Mouse (Mus musculus): ENCODE measurements around the gene Dnajc30.
"Not testable (repeated sequence)": the region's sequence is repeated elsewhere in the genome, so short reads cannot be mapped to it uniquely, and the experiment has no call there.

Dnajc30 gene

DNA sequence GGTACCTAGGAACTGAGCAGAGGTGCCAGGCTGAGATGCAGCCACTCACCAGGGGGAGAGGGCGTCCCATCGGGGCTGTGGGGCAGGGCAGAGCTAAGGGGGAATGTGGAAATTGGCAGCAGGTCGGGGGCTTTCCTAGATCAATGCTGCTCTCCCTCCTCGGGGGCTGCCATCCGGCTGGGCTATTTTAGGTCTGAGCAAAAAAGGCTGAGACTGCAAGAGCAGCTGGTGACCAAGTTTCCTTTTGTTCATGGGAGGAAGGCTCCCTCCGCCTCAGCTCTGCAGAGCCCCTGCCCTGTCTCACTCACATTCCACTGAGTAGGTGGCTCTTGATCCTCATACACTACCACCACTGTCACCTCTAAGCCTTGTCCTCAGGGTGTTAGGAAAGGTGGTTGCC, 23.9 kb upstream of the Dnajc30 start:
- no peak for DNase-seq (ENCODE audit: low read depth, low spot score)
- no peaks in the 10 kb centered on the region for H3K27me3 ChIP-seq (ENCODE audit: control insufficient read depth, insufficient read depth, low read length, poor library complexity, severe bottlenecking)
- no peaks in the 10 kb centered on the region for H3K36me3 ChIP-seq (ENCODE audit: control insufficient read depth, insufficient read depth, low read length, poor library complexity, severe bottlenecking)

DNA sequence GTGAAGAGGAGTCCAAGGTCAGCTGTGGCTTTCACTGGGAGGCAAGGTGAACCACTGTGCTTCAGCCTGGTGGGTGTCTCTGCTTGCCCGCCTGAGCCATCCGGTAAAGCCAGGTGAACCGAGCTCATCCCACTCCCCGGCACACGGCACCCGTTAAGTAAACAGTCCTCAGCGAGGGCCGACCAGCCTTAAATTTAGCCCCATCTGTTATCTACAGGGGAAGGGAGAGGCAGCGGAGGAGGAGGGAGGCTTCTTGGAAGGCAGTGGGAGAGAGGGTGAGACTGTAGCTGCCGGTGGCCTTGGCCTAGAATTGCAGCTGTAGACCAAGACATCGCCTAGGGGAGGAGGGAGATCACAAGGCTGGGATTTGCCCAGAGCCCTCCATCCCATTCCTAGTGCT, 23.2 kb upstream of the Dnajc30 start:
- no peak for DNase-seq (ENCODE audit: low read depth, low spot score)
- Histone ChIP-seq H3K27me3 (ENCODE audit: control insufficient read depth, insufficient read depth, low read length, poor library complexity, severe bottlenecking) (no peaks in the 10 kb centered on the region), H3K36me3 (ENCODE audit: control insufficient read depth, insufficient read depth, low read length, poor library complexity, severe bottlenecking) (no peaks in the 10 kb centered on the region)

DNA sequence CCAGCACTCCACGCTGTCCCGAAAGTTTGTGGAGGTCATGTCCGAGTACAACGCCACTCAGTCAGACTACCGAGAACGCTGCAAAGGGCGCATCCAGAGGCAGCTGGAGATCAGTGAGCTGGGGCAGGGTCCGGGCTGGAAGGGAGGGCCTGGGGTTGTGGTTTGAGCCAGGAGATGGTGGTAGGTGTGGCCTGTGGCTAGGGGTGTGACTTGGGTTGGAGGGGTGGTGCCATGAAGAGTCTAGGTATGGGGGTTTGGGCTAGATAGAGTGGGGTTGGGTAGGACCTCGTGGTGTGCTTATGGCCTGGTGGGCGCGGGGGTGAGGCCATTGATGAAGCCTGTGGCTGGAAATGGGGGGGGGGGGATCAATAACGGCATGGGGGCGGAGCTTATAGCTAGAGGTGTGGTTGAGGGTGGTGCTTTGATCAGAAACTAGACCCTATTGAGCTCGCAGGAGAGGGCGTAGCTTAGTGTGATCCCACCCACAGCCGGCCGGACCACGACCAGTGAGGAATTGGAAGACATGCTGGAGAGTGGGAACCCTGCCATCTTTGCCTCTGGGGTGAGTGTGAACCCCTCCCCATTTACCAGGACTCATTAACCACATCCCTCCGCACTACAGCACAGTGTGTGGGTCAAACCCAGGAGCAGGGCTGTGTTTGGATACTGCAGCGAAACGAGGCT, 21.8 kb upstream of the Dnajc30 start:
- Histone ChIP-seq H3K36me3 (ENCODE audit: control insufficient read depth, insufficient read depth, low read length, poor library complexity, severe bottlenecking) (no peaks in the 10 kb centered on the region), H3K27me3 (ENCODE audit: control insufficient read depth, insufficient read depth, low read length, poor library complexity, severe bottlenecking) (no peaks in the 10 kb centered on the region)
- no peak for DNase-seq (ENCODE audit: low read depth, low spot score)

DNA sequence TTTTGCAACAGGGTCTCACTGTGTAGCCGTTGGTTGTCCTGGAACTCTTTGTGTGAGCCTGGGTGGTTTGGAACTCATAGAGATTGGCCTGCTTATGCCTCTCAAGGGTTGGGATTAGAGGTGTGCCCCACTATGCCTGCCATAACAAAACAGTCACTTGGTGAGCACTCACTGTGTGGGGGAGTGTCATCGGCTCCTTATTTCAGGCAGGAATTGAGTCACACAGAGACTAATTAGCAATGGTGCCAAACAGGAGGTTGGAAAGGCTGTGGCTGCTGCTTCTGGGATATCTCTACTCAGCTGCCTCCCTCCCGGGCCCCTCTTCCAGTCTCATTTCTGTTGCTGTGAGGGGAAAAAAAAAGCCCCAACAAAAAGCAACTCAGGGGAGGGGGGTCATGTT, 19.4 kb upstream of the Dnajc30 start:
- DNase-seq (ENCODE audit: low read depth, low spot score) = no peak
- no peaks in the 10 kb centered on the region for H3K36me3 ChIP-seq (ENCODE audit: control insufficient read depth, insufficient read depth, low read length, poor library complexity, severe bottlenecking)
- H3K27me3 ChIP-seq (ENCODE audit: control insufficient read depth, insufficient read depth, low read length, poor library complexity, severe bottlenecking) = no peaks in the 10 kb centered on the region

DNA sequence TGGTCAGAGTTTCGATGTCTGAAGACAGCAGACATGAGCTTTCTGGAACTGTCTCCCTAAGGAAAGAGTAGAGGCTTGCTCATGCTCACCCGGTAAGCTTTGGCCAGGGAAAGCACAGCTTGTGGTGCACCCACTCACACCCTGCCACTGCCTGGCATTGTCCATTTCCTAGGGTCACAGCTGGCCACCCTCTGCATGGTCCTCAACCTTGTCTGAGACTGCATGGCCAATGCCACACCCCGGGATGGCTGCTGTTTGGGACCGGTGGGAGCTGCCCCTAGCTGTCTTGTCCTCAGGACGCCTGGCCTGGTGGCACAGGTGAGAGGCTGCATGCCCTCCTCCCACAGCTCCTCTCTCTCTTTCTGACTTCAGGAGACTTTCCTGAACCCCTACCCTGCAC, 15.5 kb upstream of the Dnajc30 start:
- Histone ChIP-seq H3K36me3 (ENCODE audit: control insufficient read depth, insufficient read depth, low read length, poor library complexity, severe bottlenecking) (peaks cover 1% of the 10 kb centered on the region), H3K27me3 (ENCODE audit: control insufficient read depth, insufficient read depth, low read length, poor library complexity, severe bottlenecking) (no peaks in the 10 kb centered on the region)
- DNase-seq (ENCODE audit: low read depth, low spot score) = no peak

DNA sequence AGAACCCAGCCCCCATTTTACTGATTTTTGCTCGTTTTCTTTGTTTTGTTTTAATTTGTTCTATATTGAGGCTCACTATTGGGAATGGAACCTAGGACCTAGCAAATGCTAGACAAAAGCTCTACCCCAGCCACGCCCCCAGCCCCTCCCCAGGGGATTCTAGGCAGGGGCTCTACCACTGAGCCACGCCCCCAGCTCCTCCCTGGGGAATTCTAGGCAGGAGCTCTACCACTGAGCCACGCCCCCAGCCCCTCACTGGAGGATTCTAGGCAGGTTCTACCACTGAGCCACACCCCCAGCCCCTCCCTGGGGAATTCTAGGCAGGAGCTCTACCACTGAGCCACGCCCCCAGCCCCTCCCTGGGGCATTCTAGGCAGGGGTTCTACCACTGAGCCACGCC, 14.7 kb upstream of the Dnajc30 start:
- DNase-seq (ENCODE audit: low read depth, low spot score); H3K36me3 ChIP-seq (ENCODE audit: control insufficient read depth, insufficient read depth, low read length, poor library complexity, severe bottlenecking); H3K27me3 ChIP-seq (ENCODE audit: control insufficient read depth, insufficient read depth, low read length, poor library complexity, severe bottlenecking): not testable (repeated sequence)

DNA sequence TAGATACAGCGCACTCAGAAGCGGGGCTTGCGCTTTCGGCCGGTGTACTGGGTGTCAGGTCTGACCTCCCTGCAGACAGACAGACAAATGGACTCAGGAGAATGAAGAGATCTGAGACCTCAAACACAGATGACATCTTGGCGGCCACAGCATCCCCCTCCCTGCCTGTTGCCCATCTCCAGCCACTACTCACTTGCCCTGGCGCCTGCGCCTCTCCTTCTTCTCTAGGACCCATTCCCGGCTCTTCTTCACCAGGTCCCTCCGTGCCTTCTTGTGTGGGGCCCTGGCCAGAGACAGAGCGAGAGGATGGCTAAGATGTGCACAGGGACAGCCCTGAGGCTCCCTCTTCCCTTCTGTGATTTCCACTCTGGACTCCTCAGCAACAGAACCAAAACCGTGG, 10.6 kb upstream of the Dnajc30 start:
- H3K36me3 ChIP-seq (ENCODE audit: control insufficient read depth, insufficient read depth, low read length, poor library complexity, severe bottlenecking) = peaks cover 7% of the 10 kb centered on the region

DNA sequence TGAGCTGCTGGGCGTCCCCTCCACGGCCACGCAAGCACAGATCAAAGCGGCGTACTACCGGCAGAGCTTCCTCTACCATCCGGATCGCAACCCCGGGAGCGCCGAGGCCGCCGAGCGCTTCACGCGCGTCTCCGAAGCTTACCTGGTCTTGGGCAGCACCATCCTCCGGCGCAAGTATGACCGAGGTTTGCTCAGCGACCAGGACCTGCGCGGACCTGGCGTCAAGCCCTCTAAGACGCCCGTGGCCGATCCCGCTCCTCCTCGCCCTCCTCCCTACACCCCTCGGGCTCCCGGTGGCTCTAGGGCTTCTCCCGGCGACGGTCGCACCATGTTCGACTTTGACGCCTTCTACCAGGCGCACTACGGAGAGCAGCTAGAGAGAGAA, 372 bp downstream of the Dnajc30 start:
- Histone ChIP-seq H3K27me3 (ENCODE audit: control insufficient read depth, insufficient read depth, low read length, poor library complexity, severe bottlenecking) (no peaks in the 10 kb centered on the region), H3K36me3 (ENCODE audit: control insufficient read depth, insufficient read depth, low read length, poor library complexity, severe bottlenecking) (no peaks in the 10 kb centered on the region; the same call in none of the 2 replicates)
- DNase-seq (ENCODE audit: low read depth, low spot score) = no peak

More for the DNA sequence above, 10.6 kb upstream of the Dnajc30 start:
- no peaks in the 10 kb centered on the region for H3K27me3 ChIP-seq (ENCODE audit: control insufficient read depth, insufficient read depth, low read length, poor library complexity, severe bottlenecking)
- DNase-seq (ENCODE audit: low read depth, low spot score) = no peak

DNA sequence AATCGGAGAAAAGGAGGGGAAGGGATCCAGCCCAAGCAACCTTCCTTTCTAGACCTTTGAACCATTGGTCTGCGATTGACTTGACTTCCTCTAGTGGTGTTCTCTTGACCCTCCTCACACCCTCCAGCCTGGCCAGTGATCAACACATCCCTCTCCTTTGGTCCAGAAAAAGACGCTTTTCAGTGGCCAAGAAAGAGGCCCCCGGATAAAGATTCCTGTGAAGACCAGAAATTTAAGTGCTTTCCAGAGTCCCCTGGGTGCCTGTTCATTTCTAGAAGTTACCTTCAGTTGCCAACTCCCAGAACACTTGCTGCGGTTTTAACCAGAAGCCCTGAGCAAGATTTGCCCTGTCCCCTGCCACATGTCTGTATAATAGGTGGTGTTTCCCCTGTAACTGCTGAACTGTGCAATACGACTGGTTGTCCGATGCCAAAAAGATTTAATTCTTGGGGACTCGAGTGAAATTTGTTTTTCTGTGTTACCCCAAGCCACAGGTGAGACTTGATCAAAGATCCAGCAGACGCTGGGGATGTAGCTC, 976 bp downstream of the Dnajc30 start, which contains the start of gene Bud23:
TSS of gene Bud23 (minus strand) at position 51 of the 538 bp plus-strand sequence.
- H3K27me3 ChIP-seq (ENCODE audit: control insufficient read depth, insufficient read depth, low read length, poor library complexity, severe bottlenecking); DNase-seq (ENCODE audit: low read depth, low spot score); H3K36me3 ChIP-seq (ENCODE audit: control insufficient read depth, insufficient read depth, low read length, poor library complexity, severe bottlenecking): not testable (repeated sequence)

DNA sequence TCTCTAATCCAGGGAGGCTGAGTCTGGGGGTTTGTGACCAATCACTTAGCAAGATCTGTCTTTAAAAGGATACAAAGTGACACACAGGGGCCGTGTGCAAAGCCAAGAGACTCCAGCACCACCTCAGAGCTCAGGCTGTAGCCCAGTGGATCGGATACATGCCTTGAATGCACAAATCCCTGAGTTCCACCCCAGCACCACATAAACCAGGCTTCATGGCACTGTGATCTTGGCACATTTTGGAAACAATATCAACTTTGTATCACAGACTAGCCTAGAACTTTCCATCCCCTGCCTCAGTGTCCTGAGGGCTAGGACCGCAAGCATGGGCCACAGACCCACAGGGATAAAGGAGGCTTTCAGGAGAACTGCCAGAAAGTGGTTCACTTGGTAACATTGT, 2.0 kb downstream of the Dnajc30 start:
- Histone ChIP-seq H3K27me3 (ENCODE audit: control insufficient read depth, insufficient read depth, low read length, poor library complexity, severe bottlenecking) (no peaks in the 10 kb centered on the region), H3K36me3 (ENCODE audit: control insufficient read depth, insufficient read depth, low read length, poor library complexity, severe bottlenecking) (no peaks in the 10 kb centered on the region; the same call in 1 of the 2 replicates)
- DNase-seq (ENCODE audit: low read depth, low spot score) = no peak

DNA sequence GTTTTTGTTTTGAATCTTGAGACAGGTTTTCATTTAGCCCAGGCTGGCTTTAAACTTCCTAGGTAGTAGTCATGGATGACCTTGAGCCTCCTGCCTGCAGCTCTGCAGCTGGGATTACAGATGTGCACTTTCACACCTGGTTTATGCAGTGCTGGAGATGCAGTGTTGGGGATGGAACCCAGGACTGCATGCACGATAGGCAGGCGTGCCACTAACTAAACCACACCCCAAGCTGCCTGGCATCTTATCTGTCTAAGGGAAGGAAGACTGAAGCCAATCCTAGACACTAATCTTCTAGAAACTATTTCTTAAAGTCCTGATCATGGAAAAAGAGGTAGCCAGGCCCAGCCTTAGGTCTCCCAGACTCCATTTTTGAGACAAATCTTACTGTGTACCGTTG, 6.4 kb downstream of the Dnajc30 start:
- H3K36me3 ChIP-seq (ENCODE audit: control insufficient read depth, insufficient read depth, low read length, poor library complexity, severe bottlenecking) = no peaks in the 10 kb centered on the region; the same call in 1 of the 2 replicates
- DNase-seq (ENCODE audit: low read depth, low spot score) = no peak
- H3K27me3 ChIP-seq (ENCODE audit: control insufficient read depth, insufficient read depth, low read length, poor library complexity, severe bottlenecking) = no peaks in the 10 kb centered on the region

DNA sequence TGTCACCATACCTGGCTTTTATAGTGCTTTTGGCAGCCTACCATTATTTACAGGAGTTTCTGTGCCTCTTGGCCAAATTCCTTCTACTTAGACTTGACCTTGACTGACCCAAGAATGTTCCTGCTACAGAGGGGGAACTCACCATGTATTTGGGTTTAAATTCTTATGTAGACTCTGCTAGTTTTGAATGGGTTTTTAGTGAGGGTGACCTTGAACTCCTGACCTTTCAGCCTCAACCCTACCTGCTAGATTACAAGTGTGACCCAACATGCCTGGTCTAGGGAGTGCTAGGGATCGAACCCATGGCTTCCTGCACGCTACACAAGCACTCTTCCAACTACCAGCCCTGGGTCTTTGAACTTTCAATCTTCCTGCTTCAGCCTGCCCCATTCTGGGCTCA, 8.1 kb downstream of the Dnajc30 start:
- no peak for DNase-seq (ENCODE audit: low read depth, low spot score)
- no peaks in the 10 kb centered on the region for H3K36me3 ChIP-seq (ENCODE audit: control insufficient read depth, insufficient read depth, low read length, poor library complexity, severe bottlenecking)
- no peaks in the 10 kb centered on the region for H3K27me3 ChIP-seq (ENCODE audit: control insufficient read depth, insufficient read depth, low read length, poor library complexity, severe bottlenecking)

DNA sequence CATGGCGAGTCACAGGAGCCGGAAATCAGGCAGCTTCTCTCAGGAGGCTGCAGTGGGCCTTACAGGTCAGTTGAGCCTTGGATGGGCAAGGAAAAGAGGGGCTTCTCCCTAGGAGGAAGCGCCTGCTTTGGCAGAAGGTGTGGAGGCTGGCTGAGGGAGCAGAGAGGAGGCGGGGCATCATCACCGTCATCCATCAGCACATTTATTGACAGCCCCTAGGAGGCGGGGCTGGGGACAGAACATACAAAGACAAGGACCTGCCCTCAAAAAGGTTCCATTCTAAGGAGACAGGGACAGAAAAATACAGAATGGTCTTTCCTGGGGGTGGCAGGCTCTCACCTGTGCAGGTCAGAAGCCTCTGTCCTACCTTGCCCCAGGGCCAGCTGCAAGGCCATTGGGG, 8.7 kb downstream of the Dnajc30 start:
- H3K36me3 ChIP-seq (ENCODE audit: control insufficient read depth, insufficient read depth, low read length, poor library complexity, severe bottlenecking) = no peaks in the 10 kb centered on the region
- H3K27me3 ChIP-seq (ENCODE audit: control insufficient read depth, insufficient read depth, low read length, poor library complexity, severe bottlenecking) = no peaks in the 10 kb centered on the region
- no peak for DNase-seq (ENCODE audit: low read depth, low spot score)

DNA sequence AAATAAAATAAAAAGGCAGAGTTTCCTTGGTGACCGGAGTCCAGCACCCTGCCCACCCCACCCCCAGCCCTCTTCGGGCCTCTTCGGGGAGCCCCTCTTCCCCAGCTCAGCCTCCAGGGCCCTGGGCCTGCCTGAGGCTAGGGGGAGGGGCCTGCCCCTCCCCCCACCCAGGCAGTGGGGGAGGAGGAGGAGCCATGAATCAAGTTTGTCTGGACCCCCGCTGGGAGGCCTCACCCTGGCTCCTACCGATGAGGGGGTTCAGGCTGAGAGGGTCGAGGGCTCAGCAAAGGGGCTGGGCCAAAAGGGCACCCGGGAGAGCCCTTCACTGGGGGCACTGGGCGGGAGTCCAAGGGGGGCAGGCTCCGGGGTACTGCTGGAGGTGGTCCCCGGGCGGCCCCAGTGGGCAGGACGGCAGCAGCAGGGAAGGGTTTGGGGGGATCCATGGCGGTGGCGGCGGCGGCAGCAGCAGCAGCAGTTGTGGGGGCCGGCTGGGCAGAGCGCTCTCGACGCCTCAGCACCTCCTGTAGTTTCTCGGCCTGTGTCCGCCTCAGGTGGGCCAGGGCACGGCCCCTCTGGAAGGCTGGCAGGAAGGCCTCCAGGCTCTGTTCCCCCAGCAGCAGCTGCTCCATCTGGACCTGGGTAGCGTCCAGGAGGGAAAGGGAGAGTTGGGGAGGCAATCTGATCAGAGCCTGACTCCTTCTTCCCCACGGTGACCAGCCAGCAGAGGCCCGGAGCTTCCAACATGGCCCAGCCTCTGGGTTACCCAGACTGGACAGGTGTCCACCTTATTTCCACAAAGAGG, 9.5 kb downstream of the Dnajc30 start:
- H3K36me3 ChIP-seq (ENCODE audit: control insufficient read depth, insufficient read depth, low read length, poor library complexity, severe bottlenecking) = no peaks in the 10 kb centered on the region
- DNase-seq (ENCODE audit: low read depth, low spot score) = no peak
- H3K27me3 ChIP-seq (ENCODE audit: control insufficient read depth, insufficient read depth, low read length, poor library complexity, severe bottlenecking) = no peaks in the 10 kb centered on the region

DNA sequence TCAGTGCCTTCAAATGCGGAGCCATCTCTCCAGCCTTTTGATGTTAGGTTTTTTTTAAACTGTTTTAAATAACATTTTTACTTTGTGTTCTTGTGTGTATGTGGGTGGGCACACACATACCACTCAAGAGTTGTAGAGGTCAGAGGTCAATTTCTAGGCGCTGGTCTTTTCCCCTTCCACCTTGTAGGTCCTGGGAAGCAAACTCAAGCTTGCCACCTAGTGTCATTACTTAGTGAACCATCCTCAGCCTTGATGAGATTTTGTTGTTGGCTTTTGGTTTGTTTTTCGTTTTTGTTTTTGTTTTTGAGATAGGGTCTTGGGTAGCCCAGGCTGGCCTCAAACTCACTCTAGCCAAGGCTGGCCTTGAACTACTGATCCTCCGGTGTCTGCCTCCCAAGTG, 11.7 kb downstream of the Dnajc30 start:
- H3K27me3 ChIP-seq (ENCODE audit: control insufficient read depth, insufficient read depth, low read length, poor library complexity, severe bottlenecking) = no peaks in the 10 kb centered on the region
- no peaks in the 10 kb centered on the region for H3K36me3 ChIP-seq (ENCODE audit: control insufficient read depth, insufficient read depth, low read length, poor library complexity, severe bottlenecking)
- no peak for DNase-seq (ENCODE audit: low read depth, low spot score)

All from splenic B cell, adult 2 months (primary cell).